Mouse (Mus musculus) forebrain, embryonic 11.5 days (tissue): ENCODE measurements around the gene Unc5cl. TPM values are rescaled to one million over a fixed set of nuclear protein-coding genes. Genes with fewer than 3 reads are reported as not detected.

ENCODE experiments used
- ATAC-seq: fragments of 200-750 bp; cut with Nextera tagmentation; replicated peaks from 2 replicates; pipeline ENCODE4 v1.8.0; 2017; ENCODE audit warnings: moderate TSS enrichment; ENCODE audit not compliant: low FRiP score
- DNase-seq: peaks from one replicate; pipeline ENCODE4 v3.0.0-alpha.2; 2017; ENCODE audit warnings: low spot score
- H3K27ac ChIP-seq: fragments of 300-500 bp; sonication (generic); 2 replicates; pipeline ENCODE4 v1.5.1; 2014; ENCODE audit warnings: low read depth, low read length
- H3K27me3 ChIP-seq: fragments of 300-500 bp; sonication (generic); 2 replicates; pipeline ENCODE4 v1.6.1; 2014; ENCODE audit warnings: mild to moderate bottlenecking, low read length, mixed read lengths; ENCODE audit not compliant: control insufficient read depth, insufficient read depth
- H3K36me3 ChIP-seq: fragments of 300-500 bp; sonication (generic); 2 replicates; pipeline ENCODE4 v1.6.1; 2014; ENCODE audit warnings: mild to moderate bottlenecking, low read length, moderate library complexity, mixed read lengths; ENCODE audit not compliant: control insufficient read depth, insufficient read depth
- H3K4me1 ChIP-seq: fragments of 300-500 bp; sonication (generic); replicated peaks from 2 replicates; pipeline ENCODE4 v1.6.1; 2014; ENCODE audit warnings: low read length, mixed read lengths; ENCODE audit not compliant: control insufficient read depth, insufficient read depth
- H3K4me2 ChIP-seq: fragments of 300-500 bp; sonication (generic); 2 replicates; pipeline ENCODE4 v1.6.1; 2014; ENCODE audit warnings: low read depth, mild to moderate bottlenecking, low read length, moderate library complexity, mixed read lengths; ENCODE audit not compliant: severe bottlenecking
- H3K4me3 ChIP-seq: fragments of 300-500 bp; sonication (generic); 2 replicates; pipeline ENCODE4 v1.5.1; 2014; ENCODE audit warnings: low read depth, low read length
- H3K9ac ChIP-seq: fragments of 300-500 bp; sonication (generic); 2 replicates; pipeline ENCODE4 v1.6.1; 2014; ENCODE audit warnings: low read length
- H3K9me3 ChIP-seq: fragments of 300-500 bp; sonication (generic); 2 replicates; pipeline ENCODE4 v1.6.1; 2016; ENCODE audit warnings: low read length, mixed read lengths; ENCODE audit not compliant: control insufficient read depth
- WGBS: fragments of 180-500 bp; shearing (Covaris S2); extraction: QIAGEN DNeasy Blood & Tissue Kit; methylation state at CpG from one replicate; pipeline ENCODE4 v1.1.7; 2014; 5-methylcytosine and 5-hydroxymethylcytosine counted together
- polyA plus RNA-seq: library from polyadenylated mRNA; unstranded; fragments of >200 nt; fragmentation: Nextera tagmentation; extraction: Ambion mirVana; gene quantifications from 2 replicates; pipeline ENCODE4 v1.2.1, GENCODE M21; 2014

Unc5cl gene
- polyA plus RNA-seq, 1 experiment from 2014 or later, result 0.17 TPM

DNA sequence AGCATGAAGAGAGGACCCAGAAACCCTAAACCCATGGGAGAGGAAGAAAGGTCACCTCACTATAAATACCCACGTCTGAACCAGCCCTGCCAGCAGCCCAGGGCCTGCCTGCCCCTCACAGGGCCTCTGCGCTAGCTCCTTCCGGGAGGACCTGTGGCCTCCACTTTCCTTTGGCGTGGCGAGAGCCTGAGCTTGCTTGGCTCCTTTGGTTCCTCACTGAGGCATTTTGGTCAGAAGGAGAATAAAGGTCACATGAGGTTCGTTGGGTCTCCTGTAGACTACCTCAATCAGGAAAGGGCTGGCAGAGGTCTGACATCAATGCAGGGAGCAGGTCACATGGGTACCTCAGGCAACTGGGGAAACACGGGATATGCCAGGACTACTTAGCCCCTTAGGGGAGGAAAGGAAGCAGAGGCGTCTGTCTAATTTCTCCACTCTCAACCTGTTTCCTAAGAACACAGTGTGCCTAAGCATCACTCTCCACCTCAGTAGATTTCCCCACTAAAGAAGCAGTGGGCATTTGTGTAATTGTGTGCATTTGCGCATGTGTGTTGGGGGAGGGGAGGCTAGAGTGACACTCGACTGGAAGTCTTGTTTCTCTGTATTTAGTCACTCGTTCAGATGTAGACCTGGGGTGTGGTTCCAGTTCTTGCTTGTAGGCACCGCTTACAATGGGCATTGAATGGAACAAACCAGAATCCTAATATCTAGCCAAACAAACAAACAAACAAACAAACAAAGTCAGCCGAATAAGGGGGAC lies 27.5 kb upstream of the Unc5cl start:
- H3K4me2 ChIP-seq, result no peak overlapping the region
- H3K9ac ChIP-seq, result no peak overlapping the region
- H3K4me3 ChIP-seq, result no peak overlapping the region
- ATAC-seq, result no peak
- WGBS, result 71% methylated on average over 13 of the region's 13 CpGs
- no peak overlapping the region for H3K27ac ChIP-seq
- no peaks in the 10 kb centered on the region for H3K36me3 ChIP-seq
- no peaks in the 10 kb centered on the region; the same call in 1 of the 2 replicates for H3K4me1 ChIP-seq
- DNase-seq, result no peak
- H3K9me3 ChIP-seq, result no peaks in the 10 kb centered on the region
- H3K27me3 ChIP-seq, result no peaks in the 10 kb centered on the region

DNA sequence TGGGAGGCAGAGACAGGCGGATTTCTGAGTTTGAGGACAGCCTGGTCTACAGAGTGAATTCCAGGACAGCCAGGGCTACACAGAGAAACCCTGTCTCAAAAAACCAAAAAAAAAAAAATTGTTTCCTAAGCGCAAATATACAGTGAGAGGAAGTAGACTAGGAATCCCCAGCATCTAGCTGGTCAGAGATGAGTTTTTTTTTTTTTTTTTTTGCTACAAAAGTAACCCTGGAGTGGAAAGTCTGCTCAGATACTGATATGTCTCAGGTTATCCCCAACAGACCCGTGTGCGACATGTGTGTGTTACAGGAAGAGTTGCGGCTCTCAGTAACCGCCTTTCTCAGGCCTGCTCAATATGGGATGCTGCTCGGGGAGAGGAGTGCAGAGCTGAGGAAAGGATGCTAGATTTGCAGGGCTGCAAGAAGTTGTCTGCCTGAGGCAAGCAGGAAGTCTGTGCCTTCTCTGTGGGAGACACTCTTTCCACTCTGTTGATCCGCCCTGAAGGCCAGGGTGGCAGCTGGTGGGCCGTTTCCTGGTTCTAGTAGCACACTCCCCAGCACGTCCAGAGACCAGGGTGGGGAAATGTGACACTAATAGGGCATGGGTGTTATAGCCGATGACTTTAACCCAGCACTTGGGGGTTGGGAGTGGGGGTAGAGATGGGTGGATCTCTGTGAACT lies 26.7 kb upstream of the Unc5cl start:
- ATAC-seq, result no peak
- DNase-seq, result no peak
- H3K36me3 ChIP-seq, result no peaks in the 10 kb centered on the region
- no peak overlapping the region for H3K4me2 ChIP-seq
- no peaks in the 10 kb centered on the region for H3K27me3 ChIP-seq
- H3K4me3 ChIP-seq, result no peak overlapping the region
- WGBS, result 63% methylated on average over 11 of the region's 11 CpGs
- H3K4me1 ChIP-seq, result no peaks in the 10 kb centered on the region; the same call in 1 of the 2 replicates
- H3K27ac ChIP-seq, result no peak overlapping the region
- no peak overlapping the region for H3K9ac ChIP-seq
- no peaks in the 10 kb centered on the region for H3K9me3 ChIP-seq

DNA sequence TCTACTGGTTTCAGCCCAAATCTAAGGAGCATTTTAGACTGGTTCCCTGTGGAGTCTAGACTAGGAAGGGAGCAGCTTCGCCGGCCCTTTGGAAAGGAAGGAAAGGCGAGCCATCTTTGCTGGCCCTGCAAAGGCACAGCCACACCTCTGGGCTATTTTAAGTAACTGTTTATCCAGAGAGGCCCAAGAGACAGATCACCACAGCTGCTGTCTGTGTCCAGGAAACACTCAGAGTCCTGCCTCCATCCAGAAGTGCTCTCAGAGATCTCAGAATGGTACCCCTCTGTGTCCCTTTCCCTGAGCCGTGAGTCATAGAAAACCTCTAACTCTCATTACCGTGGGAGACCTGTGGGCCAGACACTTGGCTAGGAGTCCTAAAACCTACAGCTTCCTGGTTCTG lies 24.3 kb upstream of the Unc5cl start:
- 64% methylated on average over 5 of the region's 5 CpGs for WGBS
- ATAC-seq (no peak), DNase-seq (no peak)
- H3K27ac ChIP-seq, result no peak overlapping the region
- no peak overlapping the region for H3K4me2 ChIP-seq
- H3K4me1 ChIP-seq, result no peaks in the 10 kb centered on the region; the same call in 1 of the 2 replicates
- H3K4me3 ChIP-seq, result no peak overlapping the region
- H3K9ac ChIP-seq, result no peak overlapping the region
- H3K9me3 ChIP-seq, result no peaks in the 10 kb centered on the region
- H3K27me3 ChIP-seq, result no peaks in the 10 kb centered on the region
- no peaks in the 10 kb centered on the region for H3K36me3 ChIP-seq

DNA sequence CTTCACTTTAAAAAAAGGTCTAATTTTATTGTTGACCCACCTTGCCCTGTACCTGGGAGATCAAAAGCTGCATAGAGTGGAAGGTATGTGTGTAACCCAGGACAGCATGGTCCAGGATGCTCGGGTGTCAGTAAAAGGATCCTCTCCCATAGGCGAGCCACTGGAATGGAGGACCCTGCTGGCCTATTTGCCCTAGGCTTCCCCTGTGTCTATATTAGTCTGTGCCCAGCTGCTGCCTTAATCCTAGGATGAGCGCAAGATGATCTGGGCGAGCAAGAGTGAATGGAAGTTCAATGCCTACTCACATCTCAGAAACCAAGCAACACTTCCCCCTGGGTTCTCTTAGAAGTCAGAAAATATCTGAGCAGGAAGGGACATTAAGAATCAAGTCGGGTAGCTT lies 23.6 kb upstream of the Unc5cl start:
- WGBS, result 78% methylated on average over 5 of the region's 5 CpGs
- Histone ChIP-seq H3K27ac (no peak overlapping the region), H3K9me3 (no peaks in the 10 kb centered on the region), H3K4me1 (no peaks in the 10 kb centered on the region; the same call in 1 of the 2 replicates), H3K9ac (no peak overlapping the region), H3K4me2 (no peak overlapping the region), H3K27me3 (no peaks in the 10 kb centered on the region), H3K4me3 (no peak overlapping the region), H3K36me3 (no peaks in the 10 kb centered on the region)
- no peak for DNase-seq
- ATAC-seq, result no peak

DNA sequence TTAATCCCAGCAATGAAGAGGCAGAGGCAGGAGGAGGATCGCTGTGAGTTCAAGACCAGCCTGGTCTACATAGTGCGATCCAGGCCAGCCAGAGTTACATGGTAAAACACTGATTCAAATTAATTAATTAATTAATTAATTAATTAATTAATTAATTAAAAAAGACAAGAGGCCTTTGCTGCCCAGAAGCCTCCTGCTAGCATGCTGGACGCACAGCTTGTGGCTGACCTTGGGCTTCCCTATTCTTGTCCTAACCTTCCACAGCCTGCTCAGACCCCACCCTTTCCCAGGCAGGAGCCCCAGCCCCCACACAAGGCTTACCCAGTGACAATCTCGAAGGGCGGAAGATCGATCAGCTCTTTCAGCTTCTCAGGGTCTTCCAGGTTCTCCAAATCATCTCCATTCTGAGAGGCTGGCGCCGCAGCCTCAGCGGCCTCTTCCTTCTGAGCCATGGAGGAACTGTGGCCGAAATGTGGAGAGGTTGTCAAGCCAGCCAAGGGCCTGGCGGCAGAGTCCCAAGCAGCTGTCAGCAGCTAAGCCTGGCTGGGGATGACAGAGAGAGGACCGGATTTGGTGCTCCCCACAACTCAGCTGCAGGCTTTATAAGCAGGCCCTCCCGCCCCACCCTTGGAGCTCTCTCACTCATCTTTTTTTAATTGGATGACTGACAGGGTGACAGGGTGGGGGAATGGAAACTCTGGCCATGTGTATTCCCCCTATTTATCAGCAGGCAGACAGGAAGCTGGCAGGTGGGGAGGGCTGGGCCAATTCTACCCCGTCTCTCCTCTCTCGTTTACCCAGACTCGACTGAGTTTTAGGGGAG lies 22.3 kb upstream of the Unc5cl start, which contains the start of gene Apobec2:
Apobec2 (minus strand) TSS at position 773 of the 823 bp plus-strand sequence.
- no peak within 1 kb of the TSS for H3K9ac ChIP-seq
- no peaks in the 10 kb centered on the region for H3K9me3 ChIP-seq
- H3K27me3 ChIP-seq, result no peaks in the 10 kb centered on the region
- no peak within 1 kb of the TSS for H3K27ac ChIP-seq
- ATAC-seq, result no peak
- peaks cover 4% of the 10 kb centered on the region; the same call in 1 of the 2 replicates for H3K4me1 ChIP-seq
- DNase-seq, result no peak
- H3K36me3 ChIP-seq, result no peaks in the 10 kb centered on the region
- H3K4me2 ChIP-seq, result no peak within 1 kb of the TSS
- 75% methylated on average over 16 of the region's 16 CpGs for WGBS
- H3K4me3 ChIP-seq, result no peak within 1 kb of the TSS

DNA sequence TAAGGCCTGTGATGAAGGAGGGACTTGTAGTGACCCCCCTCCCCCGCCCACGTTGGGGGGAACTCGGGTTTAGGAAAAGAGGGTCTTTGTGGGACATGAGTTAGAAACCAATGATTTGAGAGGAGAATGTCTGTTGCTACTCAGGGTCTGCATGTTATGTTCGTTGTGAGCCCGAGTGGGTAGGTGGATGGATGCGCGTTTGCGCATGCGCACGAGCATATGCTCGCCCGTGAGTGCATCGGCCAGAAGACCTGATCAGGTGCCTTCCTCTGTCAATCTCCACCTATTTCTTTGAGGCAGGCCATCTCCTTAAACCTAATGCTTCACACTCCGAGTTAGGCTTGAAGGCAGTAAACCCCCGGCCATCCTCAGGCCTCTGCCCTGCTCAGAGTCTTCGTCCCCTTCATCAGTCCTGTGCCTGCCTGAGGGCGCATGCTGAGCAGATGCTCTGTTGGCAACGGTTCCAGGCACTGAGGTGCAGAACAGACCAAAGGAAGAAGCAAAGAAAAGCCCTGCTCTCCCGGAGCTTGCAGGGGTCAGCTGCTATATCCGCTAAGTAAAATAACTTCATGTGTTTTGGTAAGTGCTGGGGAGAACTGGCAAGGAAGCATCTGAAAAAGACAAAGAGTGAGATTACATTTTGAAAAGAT lies 21.6 kb upstream of the Unc5cl start:
- Histone ChIP-seq H3K36me3 (no peaks in the 10 kb centered on the region), H3K27me3 (no peaks in the 10 kb centered on the region), H3K4me2 (no peak overlapping the region), H3K27ac (no peak overlapping the region), H3K9me3 (no peaks in the 10 kb centered on the region), H3K4me1 (peaks cover 7% of the 10 kb centered on the region; the same call in 1 of the 2 replicates), H3K4me3 (no peak overlapping the region), H3K9ac (no peak overlapping the region)
- 82% methylated on average over 20 of the region's 20 CpGs for WGBS
- ATAC-seq, result no peak
- no peak for DNase-seq

DNA sequence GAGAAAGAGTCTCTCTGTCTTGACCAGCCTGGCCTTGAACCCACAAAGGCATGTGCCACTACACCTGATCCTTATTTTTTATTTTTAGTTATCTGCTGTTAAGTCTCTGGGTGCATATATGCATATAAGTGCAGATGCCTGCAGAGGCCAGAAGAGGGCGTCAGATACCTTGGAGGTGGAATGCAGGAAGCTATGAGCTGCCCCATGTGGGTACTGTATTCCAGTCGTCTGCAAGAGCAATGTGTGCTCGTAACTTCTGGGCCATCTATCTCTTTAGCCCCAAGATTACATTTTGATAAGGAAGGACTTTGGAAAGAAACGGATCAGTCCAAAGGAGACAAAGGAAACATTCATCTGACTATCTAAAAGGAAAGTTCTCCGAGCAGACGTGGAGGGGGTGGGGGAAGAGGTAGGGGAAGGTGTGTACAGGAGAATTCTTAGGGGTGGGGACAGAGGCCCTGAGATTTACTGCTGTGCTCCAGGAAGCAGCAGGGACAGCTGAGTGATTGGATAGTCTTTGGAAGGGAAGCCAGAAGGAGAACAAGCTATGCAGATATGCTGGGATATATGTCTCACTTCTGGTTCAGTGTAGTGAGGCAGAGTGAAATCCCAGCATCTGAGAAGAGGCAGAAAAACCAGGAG lies 20.9 kb upstream of the Unc5cl start:
- Histone ChIP-seq H3K9ac (no peak overlapping the region), H3K4me3 (no peak overlapping the region), H3K27me3 (no peaks in the 10 kb centered on the region), H3K4me1 (peaks cover 7% of the 10 kb centered on the region; the same call in 1 of the 2 replicates), H3K36me3 (no peaks in the 10 kb centered on the region), H3K27ac (no peak overlapping the region), H3K4me2 (no peak overlapping the region), H3K9me3 (no peaks in the 10 kb centered on the region)
- ATAC-seq (no peak), DNase-seq (no peak)
- WGBS, result 77% methylated on average over 6 of the region's 6 CpGs

DNA sequence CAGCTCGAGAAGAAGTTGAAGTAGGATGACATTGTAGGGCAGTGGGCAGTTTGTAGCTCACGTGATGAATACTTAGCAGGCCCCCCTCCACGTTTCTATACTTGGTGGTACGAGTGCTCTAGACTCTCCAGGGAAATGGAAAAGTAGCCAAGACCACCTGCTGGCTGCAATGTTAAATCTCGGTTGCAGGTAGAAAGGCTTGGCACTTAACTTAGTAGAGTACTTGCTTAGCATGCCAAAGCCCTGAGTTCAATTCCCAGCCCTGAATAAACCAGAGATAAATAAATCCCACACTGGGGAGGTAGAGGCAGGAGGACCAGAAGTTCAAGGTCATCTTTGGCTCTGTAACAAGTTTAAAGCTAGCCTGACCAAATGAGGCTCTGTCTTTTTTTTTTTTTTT lies 20.2 kb upstream of the Unc5cl start:
- 79% methylated on average over 5 of the region's 5 CpGs for WGBS
- Histone ChIP-seq H3K27ac (no peak overlapping the region), H3K36me3 (no peaks in the 10 kb centered on the region), H3K4me3 (no peak overlapping the region), H3K27me3 (no peaks in the 10 kb centered on the region), H3K9me3 (no peaks in the 10 kb centered on the region), H3K4me1 (peaks cover 7% of the 10 kb centered on the region; the same call in 1 of the 2 replicates), H3K9ac (no peak overlapping the region), H3K4me2 (no peak overlapping the region)
- DNase-seq (no peak), ATAC-seq (no peak)
